Mouse (Mus musculus): ENCODE data around the gene Il9.

Il9 gene

DNA sequence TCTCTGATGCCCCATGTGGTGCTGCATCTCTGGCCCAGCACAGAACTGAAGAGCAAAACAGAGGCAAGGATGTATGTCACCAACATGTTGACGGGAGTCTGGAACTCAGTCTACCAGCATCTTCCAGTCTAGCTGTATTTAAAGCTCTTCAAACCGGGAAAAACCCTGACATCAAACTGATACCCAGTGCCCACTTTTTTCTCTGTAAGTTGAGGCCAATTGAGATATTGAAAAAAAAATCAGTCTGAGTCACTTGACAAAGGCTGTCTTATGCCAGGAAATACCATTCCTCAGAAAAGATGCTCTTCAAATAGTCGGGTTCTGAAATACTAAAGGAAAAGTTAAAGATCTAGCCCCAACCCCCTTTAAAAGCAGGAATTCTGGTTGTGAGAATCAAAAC, at the start of gene Il9:
TSS of gene Il9 (minus strand) at position 101 of the 400 bp plus-strand sequence.
- no peak for DNase-seq (ENCODE audit: low read depth, low spot score)

DNA sequence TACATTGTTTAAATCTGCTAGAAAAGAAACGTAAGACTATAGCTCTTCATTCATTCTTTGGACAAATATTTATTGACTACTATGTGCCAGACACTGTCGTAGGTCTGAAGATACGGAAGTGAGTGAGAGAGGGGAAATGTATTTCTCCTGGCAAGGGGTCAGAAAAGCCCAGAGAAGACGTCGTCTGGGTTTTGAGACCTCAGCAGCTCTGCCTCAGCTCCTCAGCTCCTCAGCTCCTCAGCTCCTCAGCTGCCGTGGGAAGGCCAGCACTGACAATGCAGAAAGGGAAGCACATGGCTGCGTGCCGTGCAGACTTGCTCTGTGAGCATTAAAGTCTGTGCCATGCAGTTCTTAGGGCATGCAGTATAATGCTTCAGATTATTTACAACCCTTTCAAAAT, 47.6 kb upstream of the Il9 start:
- no peak for DNase-seq (ENCODE audit: low read depth, low spot score)

DNA sequence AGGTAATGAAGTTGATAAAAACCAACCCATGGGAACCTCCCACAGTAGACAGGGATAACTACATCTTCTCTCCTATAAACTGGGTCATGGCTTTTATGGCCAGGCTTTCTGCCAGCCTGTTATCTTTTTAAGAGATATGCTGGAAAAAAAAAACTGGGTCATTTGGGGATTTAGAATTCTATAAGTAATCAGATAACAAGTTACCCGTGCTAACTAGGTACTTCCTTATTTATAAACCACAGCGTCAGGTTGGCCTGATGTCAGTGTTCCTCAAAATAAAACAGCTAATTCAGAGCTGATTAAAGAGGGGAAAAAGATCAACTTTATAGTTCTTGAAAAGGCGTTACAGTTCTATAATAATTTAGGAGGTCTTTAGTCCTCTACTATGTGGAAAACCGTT, 47.0 kb upstream of the Il9 start:
- no peak for DNase-seq (ENCODE audit: low read depth, low spot score)

- no peak for DNase-seq (ENCODE audit: low read depth, low spot score)
Measured at GRCm38 (mm10) chr13:56528281-56528680, 46.2 kb upstream of the Il9 start.

- DNase-seq (ENCODE audit: low read depth, low spot score): no peak
Measured at GRCm38 (mm10) chr13:56527846-56528245, 45.8 kb upstream of the Il9 start.

GRCm38 (mm10) chr13:56526871-56527270, 44.8 kb upstream of the Il9 start:
- no peak for DNase-seq (ENCODE audit: low read depth, low spot score)

- no peak for DNase-seq (ENCODE audit: low read depth, low spot score)
Measured at GRCm38 (mm10) chr13:56522821-56523167, 40.7 kb upstream of the Il9 start.

DNA sequence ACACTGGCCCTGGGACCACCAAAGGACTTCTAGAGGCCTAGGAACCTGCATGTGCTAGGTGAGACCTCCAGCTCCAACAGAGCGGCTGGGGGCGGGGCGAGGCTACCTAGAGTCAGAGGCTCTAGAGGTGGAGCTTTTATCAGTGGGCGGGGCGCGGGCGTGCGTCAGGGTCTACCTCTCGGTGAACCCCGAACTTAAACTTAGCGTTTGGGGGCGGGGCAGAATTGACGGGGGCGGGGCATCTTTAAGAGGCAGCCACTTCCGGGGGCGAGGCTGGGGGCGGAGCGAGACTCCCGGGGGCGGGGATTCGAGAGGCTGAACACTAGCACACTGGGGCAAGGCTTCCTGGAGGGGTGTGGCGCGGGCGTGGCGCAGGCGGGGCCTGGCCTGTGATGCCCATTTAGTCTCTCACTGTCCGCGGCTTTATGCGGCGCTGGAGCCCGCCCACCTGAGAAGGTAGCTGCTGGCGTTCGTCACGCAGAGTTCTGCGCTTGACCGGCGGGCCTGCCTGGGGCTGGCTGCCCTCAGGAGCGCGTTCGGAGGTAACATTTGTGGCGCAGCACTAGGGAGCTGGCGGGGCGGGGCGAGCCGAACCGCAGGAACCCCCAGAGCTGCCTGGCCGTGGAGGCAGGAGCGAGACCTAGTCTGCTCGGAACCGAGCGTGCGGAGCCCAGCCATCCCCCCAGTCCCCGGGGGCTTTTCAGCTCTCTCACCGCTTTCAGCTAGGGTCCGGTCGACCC, 40.2 kb upstream of the Il9 start, which contains the start of gene Fbxl21:
TSS of gene Fbxl21 (plus strand) at position 392 of the 740 bp plus-strand sequence.
- peak; percentile 84 for DNase-seq (ENCODE audit: low read depth, low spot score)

DNA sequence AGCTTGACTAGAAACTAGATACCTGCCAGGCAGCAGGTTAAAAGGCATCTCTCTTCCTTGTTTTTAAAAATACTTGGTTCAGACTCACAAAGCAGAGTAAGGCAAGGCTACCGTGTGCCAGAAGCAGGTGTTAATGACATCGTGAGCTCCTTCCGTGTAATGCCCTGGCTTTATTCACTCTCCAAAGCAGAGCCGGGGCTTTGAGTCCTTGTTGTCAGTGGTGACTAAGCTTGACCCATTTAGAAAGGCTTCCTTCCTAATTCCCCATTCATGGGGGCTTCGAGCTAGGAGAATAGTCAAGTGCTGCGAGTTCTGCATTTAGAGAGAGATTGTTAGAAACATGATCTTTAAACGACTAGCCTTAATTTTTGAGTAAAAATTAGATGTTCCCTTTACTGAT, 34.8 kb upstream of the Il9 start:
- DNase-seq (ENCODE audit: low read depth, low spot score): no peak

- no peak for DNase-seq (ENCODE audit: low read depth, low spot score)
Measured at GRCm38 (mm10) chr13:56516311-56516710, 34.3 kb upstream of the Il9 start.

DNA sequence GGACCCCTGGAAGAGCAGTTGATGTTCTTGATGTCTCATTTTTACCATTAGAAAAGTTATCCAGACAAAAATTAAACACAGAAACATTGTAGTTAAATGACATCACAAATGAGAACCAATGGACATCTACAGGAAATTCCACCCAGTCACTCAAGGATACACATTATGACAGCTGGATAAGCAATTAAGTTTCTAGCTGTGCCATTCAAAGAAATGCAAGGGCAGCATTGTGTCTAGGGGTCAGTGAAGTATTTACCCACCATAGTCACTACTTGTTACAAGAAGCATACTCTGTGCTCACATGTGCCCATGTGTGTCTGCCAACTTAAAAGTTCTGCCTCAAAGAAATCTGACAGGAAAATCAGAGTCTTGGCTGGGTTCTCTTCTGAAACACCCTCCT, 31.5 kb upstream of the Il9 start:
- no peak for DNase-seq (ENCODE audit: low read depth, low spot score)

- no peak for DNase-seq (ENCODE audit: low read depth, low spot score)
Measured at GRCm38 (mm10) chr13:56509796-56510195, 27.8 kb upstream of the Il9 start.

- no peak for DNase-seq (ENCODE audit: low read depth, low spot score)
Measured at GRCm38 (mm10) chr13:56506871-56507496, 24.9 kb upstream of the Il9 start.

- no peak for DNase-seq (ENCODE audit: low read depth, low spot score)
Measured at GRCm38 (mm10) chr13:56501866-56502420, 19.9 kb upstream of the Il9 start.

- no peak for DNase-seq (ENCODE audit: low read depth, low spot score)
Measured at GRCm38 (mm10) chr13:56500636-56501035, 18.6 kb upstream of the Il9 start.

DNA sequence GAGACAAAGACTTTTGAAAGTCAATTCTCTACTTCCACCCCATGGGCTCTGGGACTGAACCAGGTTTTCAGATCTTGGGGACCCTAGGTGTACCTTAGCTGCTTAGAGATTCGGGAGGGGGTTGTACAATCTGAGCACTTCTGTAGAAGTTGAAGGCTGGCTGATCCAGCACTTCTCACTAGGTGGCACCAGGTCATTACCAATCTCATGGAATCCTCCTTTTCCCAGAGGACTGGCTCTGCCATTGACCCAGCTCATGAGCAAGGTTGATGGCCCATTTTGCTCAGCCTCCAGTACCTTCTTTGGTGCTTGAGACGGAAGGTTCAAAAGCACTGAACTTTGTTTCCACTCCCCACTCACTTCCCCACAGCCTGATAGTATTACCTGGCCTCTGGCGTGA, 18.1 kb upstream of the Il9 start:
- DNase-seq (ENCODE audit: low read depth, low spot score): no peak

DNA sequence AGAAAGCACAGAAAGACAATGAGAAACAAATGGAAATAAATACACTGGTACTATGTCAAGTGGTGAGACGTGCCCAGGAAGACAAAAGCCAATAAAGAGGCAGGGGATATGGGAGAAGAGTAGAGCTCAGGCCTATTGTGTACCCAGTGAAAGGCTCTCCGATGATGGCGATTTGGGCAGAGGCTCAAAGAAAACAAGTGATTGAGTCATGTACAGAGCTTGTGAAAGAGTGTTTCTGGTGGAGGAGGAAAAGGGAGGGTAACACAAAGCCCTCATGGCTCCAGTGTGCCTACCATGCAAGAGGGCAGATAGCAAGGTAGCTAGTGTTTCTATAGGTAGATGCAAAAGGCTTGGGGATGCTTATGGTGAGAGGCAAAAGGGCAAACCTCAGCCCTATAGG, 12.4 kb upstream of the Il9 start:
- DNase-seq (ENCODE audit: low read depth, low spot score): no peak

GRCm38 (mm10) chr13:56488012-56488411, 6.0 kb upstream of the Il9 start:
- no peak for DNase-seq (ENCODE audit: low read depth, low spot score)

DNA sequence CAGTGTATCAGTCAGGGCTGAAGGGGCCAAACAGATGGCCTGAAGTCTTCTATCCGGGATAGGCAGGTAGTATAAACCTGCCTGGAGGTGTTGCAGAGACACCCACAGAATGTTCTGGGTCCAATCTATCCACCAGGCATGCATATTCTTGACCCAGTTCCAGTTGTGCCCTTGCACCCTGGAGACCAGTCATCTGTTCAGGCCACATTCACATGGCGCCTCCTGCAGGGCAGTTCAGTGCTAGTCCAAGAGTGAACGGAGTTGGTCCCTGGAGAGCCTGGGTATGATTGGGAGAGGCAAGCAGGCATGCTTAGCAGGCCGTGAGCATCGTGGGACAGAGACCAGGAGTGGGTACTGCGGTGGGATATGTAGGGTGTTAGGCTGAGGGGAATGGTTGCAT, 4.0 kb downstream of the Il9 start:
- DNase-seq (ENCODE audit: low read depth, low spot score): no peak

DNA sequence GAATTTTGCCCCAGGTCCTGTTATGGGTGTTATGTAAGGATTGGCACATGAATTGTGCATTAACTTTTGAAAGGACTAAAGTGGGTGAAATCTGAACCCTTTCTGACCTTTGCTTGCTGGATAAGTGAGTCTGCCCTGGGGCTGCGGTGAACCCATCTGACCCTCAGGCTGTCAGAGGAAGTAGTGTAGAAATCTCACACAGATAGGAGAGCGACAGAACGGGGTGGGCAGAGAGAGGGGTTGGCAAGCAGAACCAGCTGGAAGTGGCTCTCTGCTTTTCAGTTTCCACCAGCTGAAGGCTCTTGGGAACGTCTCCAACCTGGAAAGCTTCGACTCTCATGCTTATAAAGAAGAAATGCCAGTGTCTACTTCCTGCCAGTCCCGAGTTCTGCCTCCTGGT, 4.8 kb downstream of the Il9 start:
- DNase-seq (ENCODE audit: low read depth, low spot score): no peak

DNA sequence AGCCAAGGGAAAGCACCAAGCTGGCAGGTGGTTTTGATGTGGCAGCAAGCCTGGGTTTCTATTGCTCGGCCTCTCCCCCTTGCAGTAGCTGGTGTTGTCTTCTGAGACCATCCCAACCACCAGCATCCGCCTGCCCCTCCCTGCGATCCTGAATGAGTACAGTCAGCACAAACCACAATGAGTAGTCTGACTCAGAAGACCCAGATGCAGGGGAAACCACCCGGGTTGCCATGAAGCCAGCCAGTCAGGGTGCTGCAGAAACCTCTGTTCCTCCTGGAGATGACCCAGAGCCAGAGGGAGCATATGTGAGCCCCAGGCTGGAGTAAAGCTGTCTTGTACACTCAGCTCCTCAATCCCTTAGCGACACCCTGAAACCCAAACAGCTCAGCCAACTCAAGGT, 5.3 kb downstream of the Il9 start:
- no peak for DNase-seq (ENCODE audit: low read depth, low spot score)

DNA sequence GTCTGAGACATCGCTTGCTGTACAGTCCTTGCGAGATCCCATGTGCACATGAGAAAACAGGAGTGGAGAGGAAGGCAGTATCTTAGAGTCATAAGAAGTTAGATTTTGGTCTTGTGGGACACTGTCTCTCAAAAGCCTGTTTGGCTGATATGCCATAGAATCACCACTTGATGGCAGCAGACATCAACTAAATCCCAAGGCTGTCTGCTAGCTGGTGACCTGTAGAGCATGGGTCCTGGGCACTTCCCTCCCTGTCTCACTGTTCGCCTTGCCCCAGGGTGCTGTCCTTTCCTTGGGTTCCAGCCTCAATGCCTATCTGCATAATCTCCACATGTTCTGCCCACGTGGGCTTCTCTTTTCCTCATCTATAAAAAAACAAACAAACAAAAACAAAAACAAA, 6.7 kb downstream of the Il9 start:
- DNase-seq (ENCODE audit: low read depth, low spot score): peak; percentile 30

GRCm38 (mm10) chr13:56472661-56473060, 9.4 kb downstream of the Il9 start:
- no peak for DNase-seq (ENCODE audit: low read depth, low spot score)

Data from embryo, embryonic 11.5 days (tissue).